Mouse (Mus musculus) embryonic facial prominence, embryonic 12.5 days (tissue): Measurements from ENCODE around the gene Dpy30. TPM values are rescaled to one million over a fixed set of nuclear protein-coding genes. Genes with fewer than 3 reads are reported as not detected.

ENCODE experiments used
- ATAC-seq: fragments of 200-750 bp; cut with Nextera tagmentation; 2 replicates; pipeline ENCODE4 v1.8.0; 2017; ENCODE audit not compliant: insufficient number of reproducible peaks, insufficient read depth, low FRiP score, low TSS enrichment
- H3K27ac ChIP-seq: fragments of 300-500 bp; sonication (generic); 2 replicates; pipeline ENCODE4 v1.5.1; 2016; ENCODE audit warnings: mild to moderate bottlenecking
- H3K27me3 ChIP-seq: fragments of 300-500 bp; sonication (generic); 2 replicates; pipeline ENCODE4 v1.6.1; 2016; ENCODE audit warnings: mild to moderate bottlenecking, moderate library complexity
- H3K36me3 ChIP-seq: fragments of 300-500 bp; sonication (generic); 2 replicates; pipeline ENCODE4 v1.6.1; 2016; ENCODE audit warnings: mild to moderate bottlenecking
- H3K4me1 ChIP-seq: fragments of 300-500 bp; sonication (generic); 2 replicates; pipeline ENCODE4 v1.6.1; 2016
- H3K4me2 ChIP-seq: fragments of 300-500 bp; sonication (generic); replicated peaks from 2 replicates; pipeline ENCODE4 v1.6.1; 2016; ENCODE audit warnings: mild to moderate bottlenecking, moderate library complexity
- H3K4me3 ChIP-seq: fragments of 300-500 bp; sonication (generic); 2 replicates; pipeline ENCODE4 v1.5.1; 2016; ENCODE audit warnings: mild to moderate bottlenecking
- H3K9ac ChIP-seq: fragments of 300-500 bp; sonication (generic); 2 replicates; pipeline ENCODE4 v1.6.1; 2016; ENCODE audit warnings: mild to moderate bottlenecking, moderate library complexity
- H3K9me3 ChIP-seq: fragments of 300-500 bp; sonication (generic); 2 replicates; pipeline ENCODE4 v1.6.1; 2016; ENCODE audit warnings: mild to moderate bottlenecking, moderate library complexity
- WGBS: fragments of 180-500 bp; shearing (Covaris S2); methylation state at CpG from one replicate; pipeline ENCODE4 v1.1.7; 2016; 5-methylcytosine and 5-hydroxymethylcytosine counted together
- polyA plus RNA-seq: library from polyadenylated mRNA; unstranded; fragments of >200 nt; fragmentation: Nextera tagmentation; extraction: Ambion mirVana; gene quantifications from 2 replicates; pipeline ENCODE4 v1.2.1, GENCODE M21; 2016

Gene Dpy30
- polyA plus RNA-seq, 1 experiment from 2014 or later: 233 TPM

DNA sequence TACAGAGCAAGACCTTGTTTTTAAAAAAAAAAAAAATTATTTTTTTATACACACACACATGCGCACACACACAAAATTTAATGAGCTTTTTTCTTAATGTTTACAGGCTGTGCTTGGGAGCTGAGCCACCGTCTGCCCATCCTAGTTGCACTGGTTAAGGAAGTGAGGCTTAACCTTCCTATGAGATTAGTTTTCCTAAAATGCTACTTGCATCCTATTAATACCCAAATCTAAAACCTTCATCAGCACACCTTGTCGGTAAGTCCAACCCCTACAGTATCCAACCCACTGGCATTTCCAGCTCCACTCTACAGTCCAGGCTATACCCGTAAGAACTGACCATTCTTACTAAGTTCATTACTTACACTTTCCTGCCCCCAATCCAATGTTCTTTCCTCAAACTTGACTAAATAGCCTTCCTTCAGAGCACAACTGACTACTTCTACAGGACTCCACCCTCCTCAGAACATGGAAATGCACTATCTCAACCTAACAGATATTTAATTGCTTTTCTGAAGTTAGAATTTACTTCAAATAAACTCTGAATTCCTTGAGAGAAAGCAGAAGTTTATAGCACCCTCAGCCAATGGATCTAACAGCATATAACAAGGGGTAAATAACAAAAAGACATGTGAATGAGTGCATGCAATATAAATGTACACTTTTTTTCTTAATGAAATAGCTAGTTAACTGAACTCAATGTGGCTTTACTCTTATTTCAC is 31.9 kb downstream of the Dpy30 start:
- H3K36me3 ChIP-seq: peaks cover 6% of the 10 kb centered on the region
- no peak overlapping the region for H3K27ac ChIP-seq
- WGBS: 85% methylated on average over 4 of the region's 4 CpGs
- peaks cover 13% of the 10 kb centered on the region for H3K4me1 ChIP-seq
- H3K4me3 ChIP-seq: no peak overlapping the region
- no peak overlapping the region for H3K4me2 ChIP-seq
- no peak overlapping the region for H3K9ac ChIP-seq
- no peak for ATAC-seq
- no peaks in the 10 kb centered on the region for H3K27me3 ChIP-seq
- no peaks in the 10 kb centered on the region for H3K9me3 ChIP-seq

DNA sequence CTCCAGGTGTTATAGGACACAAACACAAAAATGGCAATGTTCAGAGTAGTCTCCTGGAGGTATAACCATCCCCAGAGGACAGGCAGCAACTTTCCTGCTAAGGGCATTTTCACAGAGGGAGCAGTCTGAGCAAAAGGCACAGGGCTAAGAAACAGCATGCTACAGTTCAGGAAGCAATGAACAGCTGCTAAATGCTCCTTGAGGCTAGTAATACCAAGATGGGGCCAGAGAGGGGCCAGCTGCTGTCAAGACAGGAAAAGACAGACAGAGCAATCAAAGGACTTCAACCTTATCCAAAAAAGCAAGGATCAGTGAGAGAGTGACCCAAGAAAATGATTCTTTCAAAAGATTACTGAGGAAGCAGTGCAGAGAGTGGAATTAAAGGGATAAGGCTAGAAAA is 32.9 kb downstream of the Dpy30 start:
- peaks cover 13% of the 10 kb centered on the region for H3K4me1 ChIP-seq
- ATAC-seq: no peak
- H3K4me2 ChIP-seq: no peak overlapping the region
- H3K9me3 ChIP-seq: no peaks in the 10 kb centered on the region
- H3K9ac ChIP-seq: no peak overlapping the region
- no peak overlapping the region for H3K27ac ChIP-seq
- H3K4me3 ChIP-seq: no peak overlapping the region
- H3K36me3 ChIP-seq: peaks cover 6% of the 10 kb centered on the region
- no peaks in the 10 kb centered on the region for H3K27me3 ChIP-seq

DNA sequence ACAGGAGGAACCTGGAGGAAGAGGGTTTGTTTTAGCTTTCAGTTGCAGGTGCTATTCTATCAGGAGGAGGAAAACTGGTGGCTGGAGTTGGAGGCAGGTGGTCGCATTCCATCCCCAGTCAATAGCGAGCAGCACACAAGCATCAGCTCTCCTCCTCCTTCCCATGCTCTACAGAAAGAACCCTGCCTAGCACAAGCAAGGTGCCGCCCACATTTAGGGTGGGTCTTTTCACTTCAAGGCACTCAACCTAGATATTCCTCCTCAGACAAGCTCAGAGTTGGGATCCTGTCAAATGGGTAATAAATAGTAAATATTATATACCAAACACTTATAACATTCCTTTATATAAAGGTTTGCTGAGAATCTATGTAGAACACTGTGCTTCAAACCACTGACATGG is 33.5 kb downstream of the Dpy30 start:
- no peak for ATAC-seq
- WGBS: 80% methylated on average over 3 of the region's 3 CpGs

DNA sequence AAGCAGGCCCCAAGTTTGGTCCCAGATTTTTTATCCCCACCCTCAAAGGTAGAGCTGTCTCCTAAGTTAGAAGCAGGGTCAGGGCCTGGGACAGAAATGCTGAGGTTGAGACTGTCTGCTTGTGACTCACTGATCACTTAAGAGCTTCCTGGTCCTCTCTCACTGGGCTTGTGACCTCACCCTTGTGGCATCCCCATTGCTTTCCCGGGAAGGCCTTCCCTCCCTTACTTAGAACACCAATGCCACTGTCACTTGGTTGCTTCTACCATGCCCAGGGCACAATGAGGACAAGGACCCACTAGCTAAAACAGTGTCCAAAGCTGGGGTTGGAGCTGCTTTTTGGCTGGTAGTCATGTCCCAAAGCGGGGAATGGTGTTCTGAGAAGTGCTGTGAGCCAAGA is 35.1 kb downstream of the Dpy30 start:
- H3K9me3 ChIP-seq: no peaks in the 10 kb centered on the region
- H3K27ac ChIP-seq: no peak overlapping the region
- no peak overlapping the region for H3K4me2 ChIP-seq
- H3K4me1 ChIP-seq: peaks cover 13% of the 10 kb centered on the region
- no peak overlapping the region for H3K9ac ChIP-seq
- H3K36me3 ChIP-seq: peaks cover 6% of the 10 kb centered on the region
- H3K4me3 ChIP-seq: no peak overlapping the region
- no peaks in the 10 kb centered on the region for H3K27me3 ChIP-seq
- 95% methylated on average over 2 of the region's 2 CpGs for WGBS
- no peak for ATAC-seq

More for the DNA sequence above, 33.5 kb downstream of the Dpy30 start:
- H3K4me2 ChIP-seq: no peak overlapping the region
- no peak overlapping the region for H3K9ac ChIP-seq
- H3K27me3 ChIP-seq: no peaks in the 10 kb centered on the region
- H3K27ac ChIP-seq: no peak overlapping the region
- peaks cover 13% of the 10 kb centered on the region for H3K4me1 ChIP-seq
- H3K9me3 ChIP-seq: no peaks in the 10 kb centered on the region
- no peak overlapping the region for H3K4me3 ChIP-seq
- H3K36me3 ChIP-seq: peaks cover 6% of the 10 kb centered on the region

DNA sequence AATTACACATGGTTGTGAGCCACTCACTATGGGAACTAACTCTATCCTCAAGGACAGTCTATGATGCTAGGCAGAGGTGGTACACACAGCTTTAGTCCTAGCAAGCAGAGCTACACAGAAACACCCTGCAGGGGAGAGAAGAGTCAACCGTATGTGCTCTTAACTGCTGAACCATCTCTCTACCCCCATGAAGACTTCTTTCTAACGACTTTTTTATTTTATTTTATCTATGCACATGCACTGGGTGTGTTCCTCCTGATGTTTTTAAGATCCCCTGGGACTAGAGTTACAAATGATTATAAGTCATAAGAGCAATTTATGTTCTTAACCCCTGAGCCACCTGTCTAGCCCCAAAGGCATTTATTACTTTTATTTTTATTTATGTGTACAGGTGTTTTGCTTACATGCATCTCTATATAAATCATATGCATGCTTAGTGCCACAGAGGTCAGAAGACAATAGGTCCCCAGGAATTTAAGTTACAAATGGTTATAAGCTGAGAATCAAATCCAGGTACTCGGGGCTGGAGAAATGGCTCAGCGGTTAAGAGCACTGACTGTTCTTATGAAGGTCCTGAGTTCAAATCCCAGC is 37.5 kb downstream of the Dpy30 start:
- Histone ChIP-seq H3K27me3 (no peaks in the 10 kb centered on the region), H3K4me2 (no peak overlapping the region), H3K4me3 (no peak overlapping the region), H3K36me3 (peaks cover 6% of the 10 kb centered on the region), H3K9me3 (no peaks in the 10 kb centered on the region), H3K27ac (no peak overlapping the region), H3K9ac (no peak overlapping the region), H3K4me1 (peaks cover 5% of the 10 kb centered on the region; the same call in 1 of the 2 replicates)
- WGBS: 86% methylated on average over 4 of the region's 4 CpGs
- ATAC-seq: no peak

DNA sequence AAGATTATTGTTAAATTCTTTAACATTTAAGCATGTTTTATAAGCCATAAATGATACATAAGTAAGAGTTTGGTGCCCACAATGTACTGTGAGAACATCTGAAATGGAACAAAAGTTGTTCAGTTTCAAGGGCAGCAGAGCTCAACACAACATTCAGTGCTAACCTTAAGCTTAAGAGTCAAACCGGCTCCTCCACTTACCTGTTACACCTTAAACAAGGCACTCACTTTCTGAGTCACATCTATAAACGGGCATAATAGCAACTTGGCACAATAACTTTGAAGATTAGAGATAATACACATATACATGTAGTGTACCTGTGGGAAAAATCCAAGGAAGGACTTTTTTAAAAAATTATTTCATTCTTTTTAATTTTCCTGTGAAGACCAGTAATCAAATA is 38.0 kb downstream of the Dpy30 start:
- no peak overlapping the region for H3K9ac ChIP-seq
- H3K4me3 ChIP-seq: no peak overlapping the region
- ATAC-seq: no peak
- H3K9me3 ChIP-seq: no peaks in the 10 kb centered on the region
- no peak overlapping the region for H3K4me2 ChIP-seq
- 81% methylated on average over 2 of the region's 2 CpGs for WGBS
- peaks cover 6% of the 10 kb centered on the region for H3K36me3 ChIP-seq
- no peak overlapping the region for H3K27ac ChIP-seq
- H3K27me3 ChIP-seq: no peaks in the 10 kb centered on the region
- peaks cover under 1% of the 10 kb centered on the region; the same call in 1 of the 2 replicates for H3K4me1 ChIP-seq

DNA sequence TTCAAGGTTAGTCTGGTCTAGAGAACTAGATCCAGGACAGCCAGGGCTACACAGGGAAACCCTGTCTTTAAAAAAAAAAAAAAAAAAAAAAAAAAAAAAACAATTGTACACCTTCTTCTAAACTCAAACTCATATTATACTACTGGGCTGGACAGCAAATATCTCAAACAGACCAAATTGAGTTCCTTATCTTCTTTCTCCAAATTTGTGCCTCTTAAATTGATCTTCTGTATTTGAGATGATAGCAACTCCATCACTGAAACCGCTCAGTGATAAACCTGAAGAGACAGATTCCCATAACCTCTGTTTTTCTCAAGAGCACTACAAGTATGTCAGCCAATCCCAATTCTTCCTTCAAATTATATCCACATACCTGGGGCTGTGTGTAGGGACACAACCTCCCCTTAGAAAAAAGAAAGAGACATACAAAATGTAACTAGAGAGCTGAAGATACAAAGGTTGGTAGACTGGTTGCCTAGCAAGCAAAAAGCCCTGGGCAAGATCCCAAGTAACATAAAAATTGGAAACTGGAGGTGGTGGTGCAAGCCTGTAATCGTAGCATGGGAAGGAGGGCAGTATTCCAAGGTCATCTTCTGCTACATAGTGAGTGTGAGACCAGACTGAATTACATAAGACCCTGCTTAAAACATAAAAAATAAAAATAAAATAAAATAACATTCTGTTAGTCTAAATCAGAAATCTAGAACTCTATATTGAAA is 39.2 kb downstream of the Dpy30 start:
- ATAC-seq: no peak
- H3K27me3 ChIP-seq: no peaks in the 10 kb centered on the region
- H3K4me1 ChIP-seq: no peaks in the 10 kb centered on the region
- 87% methylated on average over 2 of the region's 2 CpGs for WGBS
- H3K36me3 ChIP-seq: peaks cover 6% of the 10 kb centered on the region
- no peak overlapping the region for H3K9ac ChIP-seq
- no peak overlapping the region for H3K27ac ChIP-seq
- no peaks in the 10 kb centered on the region for H3K9me3 ChIP-seq
- H3K4me2 ChIP-seq: no peak overlapping the region
- H3K4me3 ChIP-seq: no peak overlapping the region

DNA sequence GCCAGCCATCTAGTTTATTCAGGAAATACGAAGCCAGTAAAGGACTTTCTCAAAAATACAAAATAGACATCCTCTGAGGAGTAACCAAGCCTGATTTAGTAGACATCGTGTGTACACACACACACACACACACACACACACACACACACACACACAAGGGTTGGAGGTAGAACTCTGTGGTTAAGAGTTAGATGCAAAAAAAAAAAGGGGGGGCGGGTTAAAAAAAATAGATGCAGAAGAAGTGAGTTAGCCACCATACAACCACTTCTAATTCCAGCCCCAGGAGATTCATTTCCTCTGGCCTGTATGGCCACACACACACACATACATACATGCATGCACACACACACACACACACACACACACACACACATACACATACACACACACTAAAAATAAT is 41.7 kb downstream of the Dpy30 start:
- Histone ChIP-seq H3K27ac (no peak overlapping the region), H3K4me1 (no peaks in the 10 kb centered on the region), H3K36me3 (no peaks in the 10 kb centered on the region), H3K27me3 (no peaks in the 10 kb centered on the region), H3K9me3 (no peaks in the 10 kb centered on the region), H3K4me3 (no peak overlapping the region), H3K4me2 (no peak overlapping the region), H3K9ac (no peak overlapping the region)
- 94% methylated on average over 3 of the region's 3 CpGs for WGBS
- no peak for ATAC-seq

DNA sequence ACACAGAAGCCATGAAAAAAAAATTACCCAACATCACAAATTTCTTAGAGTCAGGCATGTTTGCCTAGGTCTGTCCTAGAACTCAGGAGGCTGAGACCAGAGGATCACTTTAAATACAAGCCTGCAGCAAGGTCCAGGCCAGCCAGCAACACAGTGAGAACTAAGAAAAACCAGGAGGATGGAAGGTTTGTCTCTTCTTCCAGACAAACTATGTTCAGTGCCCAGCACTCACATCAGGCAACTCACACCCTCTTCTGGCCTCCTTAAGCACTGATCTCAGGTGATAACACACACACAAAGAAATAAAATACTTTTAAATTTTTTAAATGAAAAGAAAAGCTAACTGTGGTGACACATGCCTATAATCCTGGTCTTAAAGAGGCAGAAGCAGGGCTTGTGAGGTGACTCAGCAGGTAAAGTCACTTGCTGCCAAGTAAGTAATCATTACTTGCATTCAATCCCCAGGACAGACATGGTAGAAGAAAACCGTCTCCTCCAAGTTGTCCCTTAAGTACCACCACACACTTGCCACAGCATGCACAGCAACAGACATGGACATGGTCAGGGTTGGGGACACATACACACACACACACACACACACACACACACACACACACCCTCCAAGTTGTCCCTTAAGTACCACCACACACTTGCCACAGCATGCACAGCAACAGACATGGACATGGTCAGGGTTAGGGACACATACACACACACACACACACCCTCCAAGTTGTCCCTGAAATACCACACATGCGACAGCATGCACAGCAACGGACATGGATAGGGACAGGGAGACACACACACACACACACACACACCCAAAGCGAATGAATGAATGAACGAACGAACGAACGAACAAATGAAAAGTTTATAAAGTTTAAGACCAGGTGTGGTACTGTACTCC is 44.5 kb downstream of the Dpy30 start:
- Histone ChIP-seq H3K36me3 (no peaks in the 10 kb centered on the region), H3K27me3 (no peaks in the 10 kb centered on the region), H3K4me1 (no peaks in the 10 kb centered on the region), H3K9ac (no peak overlapping the region), H3K4me2 (no peak overlapping the region), H3K4me3 (no peak overlapping the region), H3K27ac (no peak overlapping the region), H3K9me3 (no peaks in the 10 kb centered on the region)
- ATAC-seq: no peak
- 93% methylated on average over 8 of the region's 8 CpGs for WGBS

DNA sequence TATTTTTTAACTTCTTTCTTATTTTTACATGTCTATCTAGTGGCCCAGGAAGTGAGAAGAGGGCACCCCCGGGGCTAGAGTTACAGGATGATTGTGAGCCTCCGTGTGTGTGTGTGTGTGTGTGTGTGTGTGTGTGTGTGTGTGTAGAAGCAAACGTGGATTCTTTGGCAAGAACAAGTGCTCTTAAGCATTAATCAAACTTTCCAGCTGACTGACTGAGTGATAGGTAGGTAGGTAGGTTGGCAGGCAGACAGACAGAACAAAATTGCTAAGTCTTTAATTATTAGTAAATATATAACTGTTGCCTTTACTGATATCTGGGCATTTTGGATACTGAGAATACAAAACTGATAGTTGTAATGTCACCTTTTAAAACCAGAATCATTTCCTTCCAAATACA is 49.3 kb downstream of the Dpy30 start:
- Histone ChIP-seq H3K36me3 (no peaks in the 10 kb centered on the region), H3K27me3 (no peaks in the 10 kb centered on the region), H3K4me2 (no peak overlapping the region), H3K27ac (no peak overlapping the region), H3K4me3 (no peak overlapping the region), H3K4me1 (no peaks in the 10 kb centered on the region), H3K9ac (no peak overlapping the region), H3K9me3 (no peaks in the 10 kb centered on the region)
- no peak for ATAC-seq
- 87% methylated on average over 3 of the region's 3 CpGs for WGBS

DNA sequence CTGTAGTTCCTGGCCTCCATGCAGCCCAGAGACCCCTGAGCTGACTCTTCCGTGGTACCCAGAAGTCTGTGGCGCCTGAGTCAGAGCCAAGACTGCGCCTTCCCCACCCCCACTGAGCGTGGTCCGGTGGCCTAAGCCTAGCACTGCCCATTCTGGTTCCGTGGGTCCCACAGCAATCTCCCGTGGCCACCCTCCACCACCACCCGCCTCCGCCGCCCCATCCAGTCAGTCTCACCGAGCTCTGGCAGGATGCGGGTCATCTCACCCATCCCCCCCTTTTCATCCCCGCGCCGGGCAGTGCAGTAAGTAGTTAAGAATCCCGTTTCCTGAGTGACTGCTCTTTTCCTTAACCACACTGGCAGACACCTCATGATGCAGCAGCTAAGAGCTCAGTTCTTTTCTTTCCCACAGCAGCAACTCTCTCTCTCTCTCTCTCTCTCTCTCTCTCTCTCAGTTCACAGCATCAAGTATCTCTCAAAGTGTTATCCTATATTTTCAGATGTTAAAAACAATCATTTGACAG is 51.0 kb downstream of the Dpy30 start:
- H3K4me2 ChIP-seq: no peak overlapping the region
- no peak overlapping the region for H3K27ac ChIP-seq
- H3K36me3 ChIP-seq: no peaks in the 10 kb centered on the region
- WGBS: 80% methylated on average over 16 of the region's 16 CpGs
- no peak overlapping the region for H3K9ac ChIP-seq
- ATAC-seq: no peak
- no peaks in the 10 kb centered on the region for H3K4me1 ChIP-seq
- no peaks in the 10 kb centered on the region for H3K9me3 ChIP-seq
- no peaks in the 10 kb centered on the region for H3K27me3 ChIP-seq
- no peak overlapping the region for H3K4me3 ChIP-seq
